Mouse (Mus musculus) yolk sac, embryonic 10.5 days (tissue): Measurements from ENCODE around the gene Ccr4.

Source experiments
- DNase-seq: peaks from one replicate; pipeline ENCODE4 v3.0.0-alpha.2; 2017; ENCODE audit warnings: low spot score

Ccr4 gene

DNA sequence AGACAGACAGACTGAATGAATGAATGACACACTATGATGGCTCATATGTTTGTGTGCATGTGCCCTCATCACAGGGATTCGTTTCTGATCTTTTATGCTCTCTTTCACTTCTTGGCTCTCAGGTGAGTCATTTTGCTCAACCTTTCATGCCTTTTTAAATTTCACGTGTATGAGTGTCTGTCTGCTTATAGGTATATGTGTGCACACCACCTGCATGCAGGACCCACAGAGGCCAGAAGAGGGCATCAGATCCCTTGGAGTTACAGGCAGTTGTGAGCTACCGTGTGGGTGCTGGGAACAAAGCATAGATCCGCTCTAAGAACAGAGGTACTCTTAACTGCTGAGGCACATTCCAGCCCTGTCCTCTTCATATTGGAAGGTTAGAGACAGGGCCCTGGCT lies 36.0 kb downstream of the Ccr4 start:
- DNase-seq, result no peak

- no peak for DNase-seq
Observed at GRCm38 (mm10) chr9:114468217-114468616, 36.5 kb downstream of the Ccr4 start.

DNA sequence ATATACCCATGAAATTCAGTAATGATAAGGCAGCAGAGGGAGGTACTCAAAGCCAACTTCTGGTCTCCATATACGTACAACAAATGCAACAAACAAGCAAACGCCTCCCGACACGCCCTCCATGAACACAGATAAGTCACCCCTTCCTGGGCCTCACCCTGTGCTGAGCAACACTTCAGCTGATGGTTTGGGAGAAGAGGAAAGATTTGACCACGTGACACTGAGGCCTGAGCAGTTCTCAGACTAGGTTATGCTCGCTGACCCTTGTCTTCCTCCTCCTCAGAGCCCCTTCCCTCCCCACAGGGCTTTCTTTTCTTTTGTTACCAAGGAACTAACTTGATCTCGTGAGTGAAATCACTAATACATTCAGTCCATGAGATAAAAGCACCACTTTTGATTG lies 37.8 kb downstream of the Ccr4 start:
- DNase-seq, result no peak

DNA sequence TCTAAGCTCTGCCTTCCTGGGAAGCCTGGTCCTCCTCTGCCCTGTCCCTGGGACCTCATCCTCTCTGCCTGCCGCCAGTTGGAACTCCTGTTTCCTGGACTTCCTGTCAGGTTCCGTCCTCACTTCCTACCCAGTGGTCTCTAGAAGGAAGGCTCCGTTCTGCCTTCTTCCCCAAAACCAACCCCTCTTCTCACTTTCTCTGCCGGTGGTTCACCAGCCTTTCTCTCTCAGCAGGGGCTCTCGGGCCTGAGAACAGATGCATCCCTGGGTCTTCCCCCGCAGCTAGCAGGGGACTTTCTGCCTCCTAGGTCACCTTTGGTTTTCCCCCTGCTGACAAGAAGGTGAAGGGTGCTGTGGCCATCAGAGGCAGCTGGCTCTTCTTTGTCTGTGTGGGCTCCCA lies 39.3 kb downstream of the Ccr4 start:
- no peak for DNase-seq

- no peak for DNase-seq
Observed at GRCm38 (mm10) chr9:114462569-114462968, 42.1 kb downstream of the Ccr4 start.

DNA sequence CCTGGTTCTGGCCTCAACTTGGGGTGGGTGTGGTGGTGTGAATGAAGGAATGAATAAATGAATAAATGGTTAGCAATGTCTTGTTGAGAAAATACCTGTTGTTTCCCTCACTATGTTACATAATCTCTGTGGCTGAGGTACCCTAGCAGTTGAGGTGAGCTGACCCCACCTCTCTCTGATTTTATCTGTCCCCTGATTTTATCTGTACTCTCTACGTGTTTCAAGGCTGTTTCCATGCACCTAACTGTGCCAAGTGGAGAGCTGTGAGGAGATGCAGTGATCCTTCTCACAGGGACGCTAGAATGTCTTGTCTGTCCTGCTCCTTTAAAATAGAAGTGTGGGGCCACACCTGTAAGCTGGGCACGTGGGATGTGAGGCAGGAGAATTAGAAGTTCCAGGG lies 46.3 kb downstream of the Ccr4 start:
- no peak for DNase-seq

DNA sequence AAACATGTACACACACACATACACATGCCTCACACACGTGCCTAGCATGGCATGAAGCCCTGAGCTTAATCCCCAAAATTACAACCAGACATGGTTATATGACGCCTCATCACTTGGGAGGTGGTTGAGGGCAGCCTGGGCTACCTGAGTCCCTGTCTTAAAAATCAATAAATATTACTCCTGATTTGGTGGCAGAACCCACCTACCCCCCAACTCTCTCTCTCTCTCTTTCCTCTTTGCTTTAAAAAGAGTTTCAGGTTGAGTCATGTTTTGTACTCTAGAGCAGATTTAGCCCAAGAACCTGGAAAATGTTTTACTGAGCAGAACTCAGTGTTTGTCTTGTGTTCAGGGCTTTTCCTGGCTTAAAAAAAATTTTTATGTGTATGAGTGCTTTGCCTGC lies 49.3 kb downstream of the Ccr4 start:
- DNase-seq, result no peak

- DNase-seq, result no peak
Observed at GRCm38 (mm10) chr9:114452418-114452817, 52.3 kb downstream of the Ccr4 start.

- DNase-seq, result no peak
Observed at GRCm38 (mm10) chr9:114451615-114452014, 53.1 kb downstream of the Ccr4 start.

DNA sequence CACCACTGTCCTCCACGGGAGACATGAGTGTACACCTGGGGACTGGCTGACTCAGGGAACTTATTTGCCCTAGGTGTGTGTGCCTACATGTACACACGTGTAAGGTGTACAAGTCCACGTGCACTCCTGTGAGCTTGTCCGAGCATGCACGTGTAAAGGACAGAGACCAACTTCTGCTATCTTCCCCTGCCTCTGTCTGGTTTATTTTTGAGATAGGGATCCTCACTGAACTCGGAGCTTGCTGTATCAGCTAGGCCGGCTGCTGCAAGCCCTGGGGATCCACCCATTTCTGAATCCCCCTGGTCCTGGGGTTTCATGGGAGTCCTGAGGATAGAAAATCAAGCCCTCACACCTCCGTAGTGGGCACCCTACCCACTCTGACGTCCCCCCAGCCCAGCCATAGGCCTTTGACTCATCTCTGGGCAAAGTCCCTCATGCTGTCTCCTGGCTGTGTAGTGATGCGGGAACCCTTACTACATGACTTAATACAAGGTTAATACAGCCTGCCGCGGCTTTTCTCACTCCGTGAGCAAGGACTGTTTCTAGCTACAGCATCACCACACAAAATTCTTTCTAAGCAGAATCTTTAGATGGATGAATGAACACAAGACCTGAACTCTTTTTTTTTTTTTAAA lies 55.5 kb downstream of the Ccr4 start:
- DNase-seq, result no peak

- no peak for DNase-seq
Observed at GRCm38 (mm10) chr9:114448700-114449099, 56.0 kb downstream of the Ccr4 start.

GRCm38 (mm10) chr9:114446887-114447286 lies 57.8 kb downstream of the Ccr4 start:
- DNase-seq, result no peak

DNA sequence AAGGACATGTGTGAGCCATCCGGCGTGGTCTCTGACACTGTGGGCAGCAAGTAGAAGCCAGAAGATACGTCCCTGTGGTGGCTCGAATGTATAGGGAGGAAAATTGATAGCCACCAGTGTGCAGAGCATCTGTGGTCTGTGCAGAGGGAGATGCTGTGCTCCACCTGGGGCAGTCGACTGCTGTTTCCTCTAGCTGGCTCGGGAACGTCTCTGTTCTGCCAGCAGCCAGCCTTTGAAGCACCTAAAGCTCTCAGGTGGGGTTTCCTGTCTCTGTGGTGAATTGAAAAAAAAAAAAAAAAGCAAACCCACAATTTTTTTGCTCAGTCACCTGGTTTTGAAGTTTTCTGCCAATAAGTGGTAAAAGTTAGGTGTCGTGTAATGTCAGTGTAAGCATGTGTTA lies 61.4 kb downstream of the Ccr4 start:
- DNase-seq, result no peak

- DNase-seq, result no peak
Observed at GRCm38 (mm10) chr9:114442893-114443292, 61.8 kb downstream of the Ccr4 start.

DNA sequence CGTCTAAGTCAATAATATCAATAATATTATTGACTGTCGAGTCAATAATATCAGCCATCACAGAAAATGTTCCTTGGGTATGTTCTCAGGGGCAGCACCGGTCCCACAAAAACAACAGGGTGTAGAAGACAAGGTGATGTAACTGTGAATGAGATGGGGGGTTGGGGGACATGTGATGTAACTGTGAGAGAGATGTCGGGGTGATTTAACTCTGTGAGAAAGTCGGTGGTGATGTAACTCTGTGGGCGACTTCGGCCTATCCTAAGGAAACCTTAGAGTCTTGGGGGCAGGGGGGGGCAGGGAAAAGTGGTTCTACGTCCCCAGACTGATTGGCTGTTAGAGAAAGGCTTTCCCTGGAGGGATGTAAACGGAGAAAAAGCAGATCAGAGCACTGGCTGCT lies 62.5 kb downstream of the Ccr4 start:
- DNase-seq, result no peak

DNA sequence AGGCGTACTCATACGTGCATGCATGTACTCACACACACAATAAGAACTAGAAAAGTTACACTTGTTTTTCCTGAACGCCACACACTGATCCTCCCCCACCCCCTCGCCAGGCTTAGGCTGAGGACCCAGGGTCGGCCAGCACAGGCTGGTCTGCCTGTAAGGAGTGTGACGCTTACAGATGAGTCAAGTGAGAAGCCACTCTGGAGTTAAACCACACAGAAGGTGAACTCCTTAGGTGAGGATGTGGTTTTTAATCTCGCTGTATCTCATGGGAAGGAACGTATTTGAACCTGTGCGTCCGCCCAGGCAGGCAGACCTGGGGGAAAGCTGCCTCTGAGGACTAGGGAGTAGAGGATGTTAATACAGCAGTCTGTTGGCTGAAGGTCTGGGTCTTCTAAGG lies 64.2 kb downstream of the Ccr4 start:
- DNase-seq, result no peak
